Mouse (Mus musculus) gastrocnemius, adult 8-10 months (tissue): Measurements from ENCODE around the gene Gtf2f1. TPM values are rescaled to one million over a fixed set of nuclear protein-coding genes. Genes with fewer than 3 reads are reported as not detected.

Experiments
- DNase-seq, 2 experiments: peaks; one replicate each; pipeline ENCODE4 v3.0.0; 2022; ENCODE audit warnings: low spot score in 2 of 2
- total RNA-seq, 4 experiments: library from RNA; stranded (reverse); gene quantifications; 2 replicates each; pipeline ENCODE4 v1.2.4; 2022

The Gtf2f1 gene
- total RNA-seq, 4 experiments from 2014 or later = 13.3 to 17.5 (median 15.5) TPM

DNA sequence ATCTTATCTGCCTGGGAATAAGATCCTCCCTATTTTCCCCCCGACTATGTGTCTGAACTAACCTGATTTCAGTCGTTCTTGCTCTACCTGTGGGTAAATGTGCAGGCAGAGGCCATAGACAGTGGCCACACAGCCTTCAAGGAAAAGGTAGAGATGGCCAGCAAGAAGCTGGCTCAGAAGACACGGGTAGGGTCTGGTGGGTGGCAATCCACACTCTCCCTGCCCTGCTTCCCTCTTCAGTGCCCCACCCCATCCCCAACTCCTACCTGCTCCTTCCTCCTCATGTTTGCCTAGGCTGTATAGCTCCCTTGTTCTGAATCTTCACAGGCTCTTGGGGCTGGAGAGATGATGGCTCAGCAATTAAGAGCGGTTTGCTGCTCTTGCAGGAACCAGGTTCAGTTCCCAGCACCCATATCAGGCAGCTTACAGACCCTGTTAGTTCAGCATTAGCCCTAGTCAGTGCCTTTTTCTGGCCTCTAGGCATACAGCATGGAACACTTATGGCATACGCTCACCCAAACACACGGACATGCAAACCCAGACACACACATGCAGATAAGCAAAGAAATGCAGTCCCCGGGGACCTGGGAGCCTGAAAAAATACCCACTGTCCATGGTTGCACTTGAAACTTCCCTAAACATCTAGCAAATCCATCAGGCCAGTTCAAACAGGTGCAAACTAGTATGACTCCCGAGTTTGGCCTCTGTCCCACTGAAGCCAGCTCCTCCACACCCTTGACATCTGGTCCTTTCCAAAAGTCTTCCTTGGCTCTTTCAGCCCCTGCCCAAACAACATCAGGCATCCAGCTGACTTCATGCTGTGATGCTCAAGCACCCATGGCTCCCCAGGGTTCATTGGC lies 34.3 kb downstream of the Gtf2f1 start:
- DNase-seq = no peak

DNA sequence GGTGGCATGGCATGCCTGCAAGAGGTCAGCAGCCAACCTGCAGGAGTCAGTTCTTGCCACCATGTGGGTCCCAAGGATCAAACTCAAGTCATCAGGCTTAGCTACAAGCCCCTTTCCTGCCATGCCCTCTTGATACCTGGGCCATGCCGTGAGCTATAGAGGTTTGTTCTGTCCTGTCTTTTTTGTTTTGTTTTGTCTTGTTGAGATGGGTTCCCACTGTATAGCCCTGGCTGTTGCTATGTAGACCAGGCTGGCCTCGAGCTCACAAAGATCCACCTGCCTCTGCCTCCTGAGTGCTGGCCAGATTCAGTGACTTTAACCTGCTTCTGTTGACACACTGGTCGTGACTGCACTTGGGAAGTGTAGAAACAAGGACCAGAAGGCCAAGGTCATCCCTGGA lies 35.7 kb downstream of the Gtf2f1 start:
- no peak for DNase-seq

DNA sequence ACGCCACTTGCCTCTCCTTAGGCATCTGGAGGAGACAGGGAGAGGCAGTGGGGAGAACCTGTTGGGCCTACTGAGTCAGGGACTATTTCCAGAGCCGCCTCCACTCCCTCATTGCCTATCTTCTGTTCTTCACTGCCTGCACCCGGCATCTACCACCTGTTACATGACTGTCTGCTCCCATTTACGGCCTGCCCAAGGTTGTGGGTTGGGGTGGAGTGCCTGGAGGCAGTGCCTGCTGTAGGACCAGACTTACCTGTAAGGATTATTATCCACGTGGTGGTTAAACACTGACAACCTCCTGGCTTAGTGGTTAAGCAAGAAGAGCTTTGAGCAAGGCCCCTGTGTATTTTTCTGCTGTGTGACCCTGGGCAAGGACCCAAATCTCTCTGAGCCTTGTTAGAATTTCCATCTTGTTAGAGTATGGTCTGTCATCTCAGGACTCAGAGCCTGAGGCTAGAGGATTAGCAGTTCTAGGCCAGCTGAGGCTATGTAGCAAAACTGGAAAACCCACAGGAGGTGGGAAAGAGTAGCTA lies 36.3 kb downstream of the Gtf2f1 start:
- no peak for DNase-seq

DNA sequence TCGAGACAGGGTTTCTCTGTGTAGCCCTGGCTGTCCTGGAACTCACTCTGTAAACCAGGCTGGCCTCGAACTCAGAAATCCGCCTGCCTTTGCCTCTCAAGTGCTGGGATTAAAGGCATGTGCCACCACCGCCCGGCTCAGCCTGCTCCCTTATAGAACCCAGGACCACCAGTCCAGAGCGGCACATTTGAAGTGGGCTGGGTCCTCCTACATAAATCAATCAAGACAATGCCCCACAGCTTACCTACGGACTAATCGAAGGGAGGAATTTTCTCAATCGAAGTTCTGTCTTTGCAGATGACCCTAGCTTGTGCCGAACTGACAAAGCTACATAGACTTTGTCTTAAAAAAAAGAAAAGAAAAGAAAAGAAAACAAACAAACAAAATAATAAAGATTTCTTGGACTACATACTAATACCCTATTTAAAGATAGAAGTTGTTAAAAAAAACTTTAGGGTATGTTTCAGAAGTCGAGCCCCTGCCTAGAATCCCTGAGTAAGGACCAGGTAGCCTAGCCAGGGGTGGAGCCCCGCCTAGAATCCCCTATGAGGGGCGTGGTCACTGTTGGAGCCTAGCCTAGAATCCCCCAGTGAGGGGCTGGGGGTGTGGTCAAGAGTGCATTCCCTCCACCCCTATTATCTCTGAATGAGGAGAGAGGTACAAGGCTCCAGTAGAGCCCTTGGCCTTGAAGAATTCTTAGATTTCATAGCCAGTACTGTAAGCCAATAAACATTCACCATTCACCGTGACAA lies 37.0 kb downstream of the Gtf2f1 start:
- DNase-seq = no peak

DNA sequence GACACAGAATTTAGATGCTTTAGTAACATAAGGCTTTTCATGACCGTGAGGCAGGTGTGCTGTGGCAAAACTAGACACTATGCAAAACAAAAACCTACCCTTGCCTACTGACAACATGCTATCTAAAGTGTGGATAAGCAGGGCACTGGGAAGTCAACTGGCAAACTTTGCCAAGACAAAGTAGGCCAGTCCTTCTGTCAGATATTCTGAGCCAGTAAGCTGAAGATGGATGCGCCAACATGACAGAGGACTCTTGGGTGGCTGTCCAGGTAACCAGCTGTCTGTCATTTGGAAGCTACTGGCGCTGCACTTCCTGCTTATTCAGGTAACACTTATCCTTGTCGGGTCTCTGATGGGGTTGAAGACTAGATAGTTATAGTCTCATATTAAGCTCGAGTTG lies 41.0 kb downstream of the Gtf2f1 start:
- no peak for DNase-seq

DNA sequence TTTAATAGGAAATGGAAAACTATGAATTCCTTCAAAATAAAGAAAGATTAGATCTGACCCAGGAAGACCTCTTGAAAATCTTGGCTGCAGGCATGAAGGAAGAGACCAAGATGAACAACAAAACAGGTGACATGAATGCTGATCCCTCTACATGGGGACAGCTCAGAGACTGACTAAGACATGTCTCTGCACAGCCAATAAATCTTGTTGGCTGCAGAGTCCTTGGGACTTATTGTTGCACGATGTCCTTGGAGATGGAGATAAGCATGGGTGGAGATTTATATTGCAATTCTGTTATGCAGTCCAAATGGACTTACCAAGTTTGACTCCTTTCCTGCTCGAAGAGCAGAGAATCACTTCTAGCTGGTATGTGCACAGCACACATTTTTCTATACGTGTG lies 41.8 kb downstream of the Gtf2f1 start:
- DNase-seq = no peak

DNA sequence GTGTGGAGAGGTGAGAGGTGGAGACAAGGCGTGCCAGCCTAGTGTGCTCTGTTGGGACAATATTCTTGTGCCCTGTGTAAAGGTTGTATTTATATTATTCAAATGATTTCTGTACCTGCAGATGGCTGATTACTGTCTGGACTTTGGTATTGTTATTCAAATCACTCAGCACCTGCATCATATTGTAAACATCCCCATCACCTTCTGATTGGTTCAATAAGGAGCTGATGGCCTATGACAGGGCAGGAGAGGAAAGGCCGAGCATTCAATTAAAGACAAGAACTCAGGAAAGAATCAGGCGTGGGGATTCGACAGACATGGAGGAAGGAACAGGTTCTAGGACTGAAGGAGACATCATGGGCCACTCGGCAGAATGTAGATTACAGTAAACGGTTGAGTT lies 47.4 kb downstream of the Gtf2f1 start:
- no peak for DNase-seq

DNA sequence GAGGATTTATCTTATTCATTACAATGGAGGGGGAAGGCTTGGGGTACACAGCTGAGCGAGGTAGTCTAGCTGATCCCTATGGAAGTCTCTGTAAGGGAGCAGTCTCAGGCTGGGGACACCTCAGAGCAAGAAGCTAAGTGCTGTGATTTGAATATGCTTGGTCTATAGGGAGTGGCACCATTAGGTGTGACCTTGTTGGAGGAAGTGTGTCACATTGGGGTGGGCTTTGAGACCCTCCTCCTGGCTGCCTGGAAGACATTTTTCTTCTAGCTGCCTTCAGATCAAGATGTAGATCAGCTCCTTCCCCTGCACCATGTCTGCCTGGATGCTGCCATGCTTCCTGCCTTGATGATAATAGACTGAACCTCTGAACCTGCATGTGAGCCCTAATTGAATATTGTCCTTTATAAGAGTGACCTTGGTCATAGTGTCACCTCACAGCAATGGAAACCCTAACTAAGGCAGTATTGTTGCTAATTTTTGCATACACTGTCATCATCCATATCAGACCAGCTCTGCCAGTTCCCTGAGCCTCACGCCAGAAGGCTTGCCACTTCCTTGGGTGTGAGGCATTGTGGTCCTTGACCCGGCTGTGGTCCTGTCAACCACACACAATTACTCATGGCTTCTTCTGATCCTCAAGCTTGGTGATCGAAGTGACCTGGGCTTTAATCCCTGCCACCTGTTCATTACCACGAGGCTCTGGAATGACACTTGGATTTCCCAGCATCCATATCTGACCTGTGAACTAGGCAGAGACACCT lies 48.3 kb downstream of the Gtf2f1 start:
- DNase-seq = no peak

DNA sequence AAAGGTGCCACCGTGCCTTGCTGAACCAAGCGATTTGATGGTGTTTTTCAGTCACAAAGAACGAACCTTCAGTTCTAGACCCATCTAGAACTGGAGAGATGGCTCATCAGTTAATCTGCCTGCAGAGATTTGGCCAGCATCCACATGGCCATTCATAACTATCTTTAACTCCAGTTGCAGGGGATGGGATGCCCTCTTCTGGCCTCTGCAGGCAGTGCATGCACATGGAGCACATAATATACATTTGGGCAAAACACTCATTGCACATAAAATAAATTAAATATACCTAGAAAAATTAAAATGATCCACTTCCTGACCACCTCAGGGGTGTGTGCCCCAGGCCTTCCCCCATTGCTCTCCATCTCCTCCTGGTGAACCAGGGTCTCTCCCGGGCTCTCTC lies 49.2 kb downstream of the Gtf2f1 start:
- no peak for DNase-seq

DNA sequence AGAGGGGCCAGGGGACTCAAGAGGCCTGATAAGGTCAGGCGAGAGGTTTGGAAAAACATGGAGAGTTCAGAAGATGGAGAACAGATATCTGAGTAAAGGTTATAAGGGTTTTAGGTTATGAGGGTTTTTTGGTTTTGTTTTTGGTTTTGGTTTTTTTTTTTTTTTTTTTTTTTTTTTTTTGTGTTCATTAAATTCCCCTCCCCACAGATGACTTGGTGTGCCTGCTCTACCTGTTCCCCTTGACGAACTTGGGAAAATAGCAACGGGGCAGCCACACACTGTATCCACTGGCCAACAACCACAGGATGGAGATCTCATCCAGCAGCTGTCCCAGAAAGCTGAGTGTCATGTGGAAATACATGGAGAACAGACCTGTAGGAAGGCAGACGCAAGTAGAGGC lies 52.4 kb downstream of the Gtf2f1 start:
- DNase-seq = no peak

DNA sequence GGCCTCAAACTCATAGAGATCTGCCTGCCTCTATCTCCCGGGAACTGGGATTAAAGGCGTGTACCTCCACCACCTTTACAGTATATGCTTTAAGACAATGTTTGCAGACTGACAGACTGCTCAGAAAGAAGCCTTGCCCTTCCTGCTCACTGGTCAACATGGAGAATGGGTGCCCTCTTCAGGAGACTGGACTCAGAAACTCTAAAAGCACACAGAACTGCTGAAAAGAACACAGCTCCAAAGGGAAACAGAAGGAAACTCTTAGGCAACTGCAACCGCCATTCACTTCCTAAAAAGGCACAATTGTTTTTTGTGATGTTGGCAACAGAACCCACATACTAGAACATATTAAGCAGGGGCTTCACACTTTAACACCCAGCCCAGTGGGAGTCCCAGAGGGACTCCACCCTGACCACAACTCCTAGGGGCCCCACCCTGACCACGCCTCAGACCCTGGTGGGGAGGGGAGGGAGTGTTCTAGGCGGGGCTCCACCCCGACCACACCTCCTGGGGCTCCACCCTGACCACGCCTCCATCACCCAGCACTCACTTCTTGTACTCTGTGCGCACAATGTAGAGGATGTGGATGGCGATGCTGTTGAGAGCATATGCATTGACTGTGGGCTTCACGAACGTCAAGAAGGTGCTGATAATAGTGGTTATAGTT lies 53.2 kb downstream of the Gtf2f1 start:
- no peak for DNase-seq

DNA sequence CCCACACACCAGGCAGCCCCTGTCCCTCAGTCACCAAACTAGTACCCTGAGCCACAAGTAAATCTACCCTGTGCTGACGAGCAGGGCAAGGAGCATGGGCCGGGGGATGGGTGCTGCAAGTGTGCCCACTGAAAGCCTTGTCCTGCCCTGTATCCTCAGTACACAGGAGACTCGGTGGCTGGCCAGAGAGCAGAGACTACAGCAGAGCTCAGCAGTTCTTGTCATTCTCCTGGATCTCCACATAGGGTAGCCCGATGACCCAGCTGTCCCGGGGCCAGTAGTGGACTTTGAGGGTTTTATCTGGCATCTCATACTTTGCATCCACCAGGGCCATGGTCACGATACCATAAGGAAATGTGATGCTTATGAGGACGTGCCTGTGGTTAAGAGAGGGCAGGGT lies 56.2 kb downstream of the Gtf2f1 start:
- DNase-seq = no peak

Other genes with a start within 250 kb of the Gtf2f1 start
- gene Dus3l, start 246.5 kb downstream of the Gtf2f1 start, total RNA-seq = 10 to 100 TPM; 12.6 to 17.4 (median 15.4) TPM
- under 1 TPM in 1 of 4 experiments, not detected in 3; 0.12 TPM for gene Prr22, start 241.0 kb downstream of the Gtf2f1 start, total RNA-seq
- 1 to 10 TPM; 1.8 to 3.6 (median 2.5) TPM for gene Rfx2, start 180.3 kb downstream of the Gtf2f1 start, total RNA-seq
- gene Acsbg2, start 136.8 kb downstream of the Gtf2f1 start, total RNA-seq = not detected
- not detected for gene 1700061G19Rik, start 135.8 kb downstream of the Gtf2f1 start, total RNA-seq
- gene Mllt1, start 75.9 kb downstream of the Gtf2f1 start, total RNA-seq = 10 to 100 TPM; 19.5 to 24.2 (median 21.8) TPM
- not detected for gene Acer1, start 29.2 kb downstream of the Gtf2f1 start, total RNA-seq
- gene Clpp, start 21.0 kb downstream of the Gtf2f1 start, total RNA-seq = 10 to 100 TPM; 35.8 to 39.5 (median 37.5) TPM
- gene Alkbh7, start 13.9 kb downstream of the Gtf2f1 start, total RNA-seq = 10 to 100 TPM; 20.2 to 27.1 (median 21.9) TPM
- not detected for gene Pspn, start 11.3 kb downstream of the Gtf2f1 start, total RNA-seq
- under 1 TPM in 1 of 4 experiments, not detected in 3; 0.27 TPM for gene Gm17949, start 181 bp upstream of the Gtf2f1 start, total RNA-seq
- 10 to 100 TPM; 23.3 to 29.9 (median 27.2) TPM for gene Khsrp, start 20.2 kb upstream of the Gtf2f1 start, total RNA-seq
- not detected for gene Slc25a41, start 30.4 kb upstream of the Gtf2f1 start, total RNA-seq
- gene Crb3, start 47.8 kb upstream of the Gtf2f1 start, total RNA-seq = under 1 TPM in 1 of 4 experiments, not detected in 3; 0.34 TPM
- 10 to 100 TPM; 28.2 to 32.7 (median 31.3) TPM for gene Slc25a23, start 48.6 kb upstream of the Gtf2f1 start, total RNA-seq
- under 1 TPM in 3 of 4 experiments, not detected in 1; 0.12 to 0.52 (median 0.44) TPM for gene Dennd1c, start 67.2 kb upstream of the Gtf2f1 start, total RNA-seq
- gene Tubb4a, start 76.5 kb upstream of the Gtf2f1 start, total RNA-seq = under 1 TPM; 0.53 to 0.88 (median 0.64) TPM
- under 1 TPM in 1 of 4 experiments, not detected in 3; 0.38 TPM for gene Tnfsf9, start 94.0 kb upstream of the Gtf2f1 start, total RNA-seq
- not detected for gene Cd70, start 138.5 kb upstream of the Gtf2f1 start, total RNA-seq
- not detected for gene Tnfsf14, start 182.9 kb upstream of the Gtf2f1 start, total RNA-seq
- 10 to 100 TPM in 3 of 4 experiments, 1 to 10 TPM in 1; 8.4 to 33.5 (median 14.9) TPM for gene C3, start 216.8 kb upstream of the Gtf2f1 start, total RNA-seq
- 10 to 100 TPM; 24.3 to 28.1 (median 26.3) TPM for gene Gpr108, start 237.2 kb upstream of the Gtf2f1 start, total RNA-seq
- gene Trip10, start 238.2 kb upstream of the Gtf2f1 start, total RNA-seq = 100 to 1,000 TPM; 169 to 191 (median 176) TPM